Mouse (Mus musculus): ENCODE measurements around the gene Atf3.

GRCm38 (mm10) chr1:191184066-191184815 is 33.6 kb downstream of the Atf3 start:
- no peak for TF ChIP-seq POLR2A (IDR thresholded peaks at IDR 0.05; ENCODE audit: extremely low read depth, insufficient read depth, low read length)
- TF ChIP-seq CTCF (IDR thresholded peaks at IDR 0.05; ENCODE audit: low read depth, low read length): no peak
